In genomic region chr1:41674086-41674485, GRCm38 (mm10) we compare ENCODE assay signal across 28 mouse cellular contexts.
"Had no signal": no experiment of that assay in that cellular context is flagged by ENCODE, and none has a peak within 500 bp of the region (broad histone marks: within the 10 kb centered on the region; RNA-seq: fewer than 3 reads in every experiment).

No protein-coding gene starts in this region.

- DNase-seq: gastrocnemius, adult 2 months; gastrocnemius, postnatal 10 days; gastrocnemius, postnatal 25 days; heart, adult 18-20 months; heart, postnatal 10 days; heart, postnatal 4 days; kidney, adult 18-20 months; kidney, adult 8-10 months; kidney, postnatal 10 days; kidney, postnatal 25 days; kidney, postnatal 4 days; liver; liver, embryonic 13.5 days; liver, postnatal 0 days had no signal

- H3K9ac ChIP-seq: heart, embryonic 12.5 days; hindbrain, embryonic 12.5 days; hindbrain, embryonic 14.5 days; intestine, embryonic 15.5 days; limb, embryonic 12.5 days; liver, embryonic 13.5 days; liver, embryonic 15.5 days; liver, postnatal 0 days had no signal

- ATAC-seq: hindbrain, embryonic 16.5 days; inflammation-experienced regulatory T-cells, adult 6 months; intestine, embryonic 15.5 days; intestine, postnatal 0 days; liver, postnatal 0 days had no signal

- H3K27ac ChIP-seq: gastrocnemius, adult 2 months; heart, embryonic 10.5 days; hindbrain, embryonic 10.5 days; hindbrain, embryonic 12.5 days; hindbrain, embryonic 14.5 days; intestine, embryonic 15.5 days; layer of hippocampus, adult 2 months; limb, embryonic 10.5 days; limb, embryonic 12.5 days; liver, embryonic 13.5 days; liver, embryonic 15.5 days had no signal

- H3K4me1 ChIP-seq: intestine, embryonic 15.5 days; limb, embryonic 10.5 days; limb, embryonic 12.5 days; liver, embryonic 13.5 days; liver, embryonic 15.5 days had no signal

- H3K36me3 ChIP-seq: heart, embryonic 10.5 days; heart, embryonic 12.5 days; hindbrain, embryonic 10.5 days; hindbrain, embryonic 12.5 days; intestine, embryonic 15.5 days; limb, embryonic 10.5 days; limb, embryonic 12.5 days; liver, embryonic 13.5 days; liver, embryonic 15.5 days had no signal

- H3K9me3 ChIP-seq: heart, embryonic 10.5 days; heart, embryonic 12.5 days; hindbrain, embryonic 10.5 days; hindbrain, embryonic 12.5 days; intestine, embryonic 15.5 days; limb, embryonic 10.5 days; limb, embryonic 12.5 days; liver, embryonic 13.5 days; liver, embryonic 15.5 days had no signal

- H3K4me3 ChIP-seq: gastrocnemius, adult 2 months; heart, embryonic 10.5 days; heart, embryonic 12.5 days; hindbrain, embryonic 10.5 days; hindbrain, embryonic 12.5 days; intestine, embryonic 15.5 days; layer of hippocampus, adult 2 months; limb, embryonic 10.5 days; limb, embryonic 12.5 days; liver, embryonic 13.5 days; liver, embryonic 15.5 days had no signal

- H3K4me2 ChIP-seq: heart, embryonic 12.5 days; hindbrain, embryonic 12.5 days; hindbrain, embryonic 14.5 days; intestine, embryonic 15.5 days; limb, embryonic 12.5 days; liver, embryonic 11.5 days; liver, embryonic 13.5 days; liver, embryonic 15.5 days had no signal

- H3K27me3 ChIP-seq: heart, embryonic 12.5 days; hindbrain, embryonic 12.5 days; intestine, embryonic 15.5 days; limb, embryonic 12.5 days; liver, embryonic 13.5 days; liver, embryonic 15.5 days had no signal
